Mouse (Mus musculus): Measurements from ENCODE around the gene Tbc1d17. TPM values are rescaled to one million over a fixed set of nuclear protein-coding genes. Genes with fewer than 3 reads are reported as not detected.
A peak's percentile ranks its signal among the peaks of the same experiment; 100 is the strongest.

The Tbc1d17 gene
- polyA plus RNA-seq, 1 experiment from 2014 or later: 65.3 TPM

GRCm38 (mm10) chr7:44850789-44851624, 2.1 kb upstream of the Tbc1d17 start:
- 78% methylated on average over 8 of the region's 8 CpGs for WGBS
- Histone ChIP-seq H3K27me3 (ENCODE audit: control insufficient read depth, insufficient read depth, low read length) (no peaks in the 10 kb centered on the region), H3K9me3 (ENCODE audit: control insufficient read depth, low read length) (no peaks in the 10 kb centered on the region), H3K4me3 (ENCODE audit: low read length) (peak overlapping the region; percentile 70), H3K9ac (ENCODE audit: low read depth, low read length) (peak overlapping the region; percentile 80), H3K4me2 (replicated peaks; ENCODE audit: low read depth, low read length) (peak overlapping the region; percentile 53), H3K36me3 (ENCODE audit: control insufficient read depth, insufficient read depth, low read length) (peaks cover 25% of the 10 kb centered on the region), H3K4me1 (ENCODE audit: control insufficient read depth, insufficient read depth, low read length) (peaks cover 23% of the 10 kb centered on the region), H3K27ac (ENCODE audit: low read depth, low read length) (peak overlapping the region; percentile 97; the same call in 1 of the 2 replicates)
- ATAC-seq (ENCODE audit: low FRiP score, low TSS enrichment): no peak

- Histone ChIP-seq H3K27me3 (ENCODE audit: control insufficient read depth, insufficient read depth, low read length) (no peaks in the 10 kb centered on the region), H3K4me1 (ENCODE audit: control insufficient read depth, insufficient read depth, low read length) (peaks cover 20% of the 10 kb centered on the region), H3K9ac (ENCODE audit: low read depth, low read length) (peak overlapping the region; percentile 80), H3K9me3 (ENCODE audit: control insufficient read depth, low read length) (no peaks in the 10 kb centered on the region), H3K36me3 (ENCODE audit: control insufficient read depth, insufficient read depth, low read length) (peaks cover 34% of the 10 kb centered on the region), H3K4me2 (replicated peaks; ENCODE audit: low read depth, low read length) (peak overlapping the region; percentile 53), H3K4me3 (ENCODE audit: low read length) (peak overlapping the region; percentile 70), H3K27ac (ENCODE audit: low read depth, low read length) (peak overlapping the region; percentile 97)
- 0% methylated on average over 30 of the region's 33 CpGs for WGBS
- ATAC-seq (ENCODE audit: low FRiP score, low TSS enrichment): peak; percentile 39
These were observed 1.3 kb upstream of the Tbc1d17 start for GRCm38 (mm10) chr7:44850146-44850545.

- Histone ChIP-seq H3K27me3 (ENCODE audit: control insufficient read depth, insufficient read depth, low read length) (no peaks in the 10 kb centered on the region), H3K9ac (ENCODE audit: low read depth, low read length) (peak overlapping the region; percentile 80), H3K9me3 (ENCODE audit: control insufficient read depth, low read length) (no peaks in the 10 kb centered on the region), H3K4me1 (ENCODE audit: control insufficient read depth, insufficient read depth, low read length) (peaks cover 17% of the 10 kb centered on the region), H3K4me2 (replicated peaks; ENCODE audit: low read depth, low read length) (peak overlapping the region; percentile 53), H3K27ac (ENCODE audit: low read depth, low read length) (peak overlapping the region; percentile 97), H3K4me3 (ENCODE audit: low read length) (peak overlapping the region; percentile 70), H3K36me3 (ENCODE audit: control insufficient read depth, insufficient read depth, low read length) (peaks cover 39% of the 10 kb centered on the region)
- WGBS: under 1% methylated on average over 41 of the region's 41 CpGs
- peak; percentile 68 for ATAC-seq (ENCODE audit: low FRiP score, low TSS enrichment)
These were observed 685 bp upstream of the Tbc1d17 start for GRCm38 (mm10) chr7:44849416-44850111.

- Histone ChIP-seq H3K4me1 (ENCODE audit: control insufficient read depth, insufficient read depth, low read length) (peaks cover 10% of the 10 kb centered on the region), H3K4me2 (replicated peaks; ENCODE audit: low read depth, low read length) (peak overlapping the region; percentile 67), H3K9me3 (ENCODE audit: control insufficient read depth, low read length) (no peaks in the 10 kb centered on the region), H3K27me3 (ENCODE audit: control insufficient read depth, insufficient read depth, low read length) (no peaks in the 10 kb centered on the region), H3K4me3 (ENCODE audit: low read length) (peak overlapping the region; percentile 70), H3K9ac (ENCODE audit: low read depth, low read length) (peak overlapping the region; percentile 80; the same call in 1 of the 2 replicates), H3K27ac (ENCODE audit: low read depth, low read length) (no peak overlapping the region), H3K36me3 (ENCODE audit: control insufficient read depth, insufficient read depth, low read length) (peaks cover 50% of the 10 kb centered on the region)
- ATAC-seq (ENCODE audit: low FRiP score, low TSS enrichment): no peak
- 70% methylated on average over 5 of the region's 5 CpGs for WGBS
These were observed 1.1 kb downstream of the Tbc1d17 start for GRCm38 (mm10) chr7:44847772-44848171.

- Histone ChIP-seq H3K4me3 (ENCODE audit: low read length) (no peak overlapping the region), H3K27me3 (ENCODE audit: control insufficient read depth, insufficient read depth, low read length) (no peaks in the 10 kb centered on the region)
- WGBS: 89% methylated on average over 7 of the region's 7 CpGs
These were observed 2.1 kb downstream of the Tbc1d17 start for GRCm38 (mm10) chr7:44846804-44847203.

GRCm38 (mm10) chr7:44845006-44845405, 3.9 kb downstream of the Tbc1d17 start:
- peaks cover 4% of the 10 kb centered on the region; the same call in 1 of the 2 replicates for H3K4me1 ChIP-seq (ENCODE audit: control insufficient read depth, insufficient read depth, low read length)
- 0 out of 2 replicates have a peak, but pooled peaks cover 4% of the 10 kb centered on the region for H3K27me3 ChIP-seq (ENCODE audit: control insufficient read depth, insufficient read depth, low read length)
- H3K9ac ChIP-seq (ENCODE audit: low read depth, low read length): no peak overlapping the region
- H3K4me3 ChIP-seq (ENCODE audit: low read length): no peak overlapping the region
- H3K27ac ChIP-seq (ENCODE audit: low read depth, low read length): no peak overlapping the region
- no peak overlapping the region for H3K4me2 ChIP-seq (replicated peaks; ENCODE audit: low read depth, low read length)
- ATAC-seq (ENCODE audit: low FRiP score, low TSS enrichment): no peak
- peaks cover 58% of the 10 kb centered on the region for H3K36me3 ChIP-seq (ENCODE audit: control insufficient read depth, insufficient read depth, low read length)
- WGBS: 93% methylated on average over 10 of the region's 10 CpGs
- H3K9me3 ChIP-seq (ENCODE audit: control insufficient read depth, low read length): no peaks in the 10 kb centered on the region

More at GRCm38 (mm10) chr7:44846804-44847203, 2.1 kb downstream of the Tbc1d17 start:
- H3K9me3 ChIP-seq (ENCODE audit: control insufficient read depth, low read length): no peaks in the 10 kb centered on the region
- no peak for ATAC-seq (ENCODE audit: low FRiP score, low TSS enrichment)
- H3K36me3 ChIP-seq (ENCODE audit: control insufficient read depth, insufficient read depth, low read length): peaks cover 53% of the 10 kb centered on the region
- no peak overlapping the region for H3K27ac ChIP-seq (ENCODE audit: low read depth, low read length)
- H3K9ac ChIP-seq (ENCODE audit: low read depth, low read length): no peak overlapping the region
- peaks cover 10% of the 10 kb centered on the region for H3K4me1 ChIP-seq (ENCODE audit: control insufficient read depth, insufficient read depth, low read length)
- H3K4me2 ChIP-seq (replicated peaks; ENCODE audit: low read depth, low read length): no peak overlapping the region

- Histone ChIP-seq H3K4me2 (replicated peaks; ENCODE audit: low read depth, low read length) (no peak overlapping the region), H3K27me3 (ENCODE audit: control insufficient read depth, insufficient read depth, low read length) (0 out of 2 replicates have a peak, but pooled peaks cover 4% of the 10 kb centered on the region), H3K9me3 (ENCODE audit: control insufficient read depth, low read length) (no peaks in the 10 kb centered on the region), H3K36me3 (ENCODE audit: control insufficient read depth, insufficient read depth, low read length) (peaks cover 58% of the 10 kb centered on the region), H3K27ac (ENCODE audit: low read depth, low read length) (no peak overlapping the region), H3K9ac (ENCODE audit: low read depth, low read length) (no peak overlapping the region), H3K4me1 (ENCODE audit: control insufficient read depth, insufficient read depth, low read length) (peaks cover 10% of the 10 kb centered on the region; the same call in 1 of the 2 replicates), H3K4me3 (ENCODE audit: low read length) (no peak overlapping the region)
- ATAC-seq (ENCODE audit: low FRiP score, low TSS enrichment): no peak
- WGBS: 94% methylated on average over 8 of the region's 8 CpGs
These were observed 6.9 kb downstream of the Tbc1d17 start for GRCm38 (mm10) chr7:44841825-44842463.

GRCm38 (mm10) chr7:44840426-44840825, 8.5 kb downstream of the Tbc1d17 start:
- WGBS: 58% methylated on average over 14 of the region's 14 CpGs
- H3K9me3 ChIP-seq (ENCODE audit: control insufficient read depth, low read length): no peaks in the 10 kb centered on the region
- H3K36me3 ChIP-seq (ENCODE audit: control insufficient read depth, insufficient read depth, low read length): peaks cover 44% of the 10 kb centered on the region
- ATAC-seq (ENCODE audit: low FRiP score, low TSS enrichment): no peak
- peak overlapping the region; percentile 50; the same call in 1 of the 2 replicates for H3K4me2 ChIP-seq (replicated peaks; ENCODE audit: low read depth, low read length)
- H3K27ac ChIP-seq (ENCODE audit: low read depth, low read length): no peak overlapping the region
- H3K27me3 ChIP-seq (ENCODE audit: control insufficient read depth, insufficient read depth, low read length): 0 out of 2 replicates have a peak, but pooled peaks cover 4% of the 10 kb centered on the region
- H3K4me1 ChIP-seq (ENCODE audit: control insufficient read depth, insufficient read depth, low read length): peaks cover 16% of the 10 kb centered on the region; the same call in 1 of the 2 replicates
- no peak overlapping the region for H3K9ac ChIP-seq (ENCODE audit: low read depth, low read length)
- no peak overlapping the region for H3K4me3 ChIP-seq (ENCODE audit: low read length)
